Mouse (Mus musculus) E14TG2a.4 (cell line): ENCODE measurements around the gene Itpk1.

ENCODE experiments used
- H3K27me3 ChIP-seq: 2 replicates; pipeline ENCODE4 v1.6.1; 2014; ENCODE audit warnings: low read length, control low read depth; ENCODE audit not compliant: insufficient read depth
- H3K36me3 ChIP-seq: 2 replicates; pipeline ENCODE4 v1.6.1; 2014; ENCODE audit warnings: low read length, control low read depth; ENCODE audit not compliant: insufficient read depth
- H3K4me1 ChIP-seq: replicated peaks from 2 replicates; pipeline ENCODE4 v1.6.1; 2014; ENCODE audit warnings: low read depth, low read length, control low read depth
- H3K4me3 ChIP-seq: replicated peaks from 2 replicates; pipeline ENCODE4 v1.5.1; 2014; ENCODE audit warnings: mild to moderate bottlenecking, low read length
- H3K9me3 ChIP-seq: 2 replicates; pipeline ENCODE4 v1.6.1; 2014; ENCODE audit warnings: low read length, control low read depth
- CTCF ChIP-seq: conservative IDR thresholded peaks from 2 replicates; pipeline ENCODE4 v1.5.1; 2014; ENCODE audit warnings: low read length
- NANOG ChIP-seq: IDR thresholded peaks from 2 replicates; pipeline ENCODE4 v1.6.1; 2014; ENCODE audit warnings: borderline replicate concordance, low read length, mixed read lengths
- POU5F1 ChIP-seq: IDR thresholded peaks from 2 replicates; pipeline ENCODE4 v1.6.1; 2014; ENCODE audit warnings: low read length, borderline replicate concordance

Gene Itpk1

DNA sequence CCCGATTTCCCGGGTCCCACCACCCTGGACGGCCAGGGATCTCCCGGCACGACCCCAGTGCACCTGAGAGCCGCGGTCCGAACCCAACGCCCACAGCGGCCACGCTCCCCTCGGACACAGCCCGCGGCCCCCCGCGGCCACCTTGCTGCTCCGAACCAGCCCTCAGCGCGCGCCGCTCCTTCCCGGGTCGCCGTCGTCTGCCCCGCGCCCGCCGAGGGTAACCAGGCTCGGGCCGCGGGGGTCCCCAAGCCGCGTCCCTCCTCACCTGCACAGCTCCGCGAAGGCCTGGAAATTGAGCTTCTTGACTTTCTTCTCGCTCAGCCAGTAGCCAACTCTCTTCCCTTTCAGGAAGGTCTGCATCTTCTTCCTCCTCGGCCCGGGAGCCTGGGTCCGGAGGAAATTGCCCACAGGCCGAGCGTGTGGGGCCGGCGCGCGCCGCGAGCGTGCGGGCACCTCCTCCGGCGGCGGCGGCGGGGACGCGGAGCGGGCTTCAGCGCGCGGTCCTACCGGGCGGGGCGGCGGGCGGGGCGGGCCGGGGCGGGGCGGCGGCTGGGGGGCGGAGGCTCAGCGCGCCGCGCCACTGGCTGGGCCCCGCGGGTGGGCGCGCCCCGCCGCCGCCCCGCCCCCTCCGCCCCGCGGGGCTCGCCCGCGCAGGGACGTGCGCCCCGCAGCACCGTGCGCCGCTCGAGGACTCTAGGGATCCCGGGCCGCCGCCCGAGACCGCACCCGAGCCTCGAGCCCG is at the start of gene Itpk1:
Gene Itpk1, minus strand, starts transcription at position 474 of the 742 bp plus-strand sequence.
- Histone ChIP-seq H3K27me3 (peaks cover 9% of the 10 kb centered on the region; the same call in 1 of the 2 replicates), H3K4me1 (peaks cover 86% of the 10 kb centered on the region), H3K9me3 (no peaks in the 10 kb centered on the region), H3K4me3 (peak within 1 kb of the TSS; percentile 90), H3K36me3 (peaks cover 9% of the 10 kb centered on the region; the same call in 1 of the 2 replicates)
- no peak for TF ChIP-seq NANOG
- TF ChIP-seq POU5F1, result no peak

DNA sequence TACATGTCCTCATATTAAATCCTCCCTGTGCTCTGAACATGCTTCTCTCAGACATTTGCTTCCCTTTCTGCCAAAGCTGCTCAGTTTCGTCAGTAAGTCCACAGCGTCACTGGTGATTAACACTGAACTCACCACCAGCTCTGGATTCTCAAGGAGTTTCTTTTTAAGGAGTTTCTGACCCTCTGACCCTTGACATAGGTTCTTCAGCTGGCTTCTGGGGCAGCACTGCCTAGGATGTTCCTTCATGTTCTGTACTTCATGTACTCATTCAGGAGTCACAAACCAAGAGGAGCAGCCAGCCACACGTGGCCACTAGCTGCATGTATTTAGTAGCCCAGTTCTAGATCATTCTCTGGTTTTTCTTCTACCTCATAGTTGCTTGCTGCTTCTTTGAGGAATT is 43.5 kb upstream of the Itpk1 start:
- Histone ChIP-seq H3K9me3 (no peaks in the 10 kb centered on the region), H3K4me1 (peaks cover 61% of the 10 kb centered on the region), H3K36me3 (peaks cover 59% of the 10 kb centered on the region), H3K4me3 (no peak overlapping the region), H3K27me3 (no peaks in the 10 kb centered on the region)
- TF ChIP-seq NANOG (no peak), POU5F1 (no peak), CTCF (no peak)

DNA sequence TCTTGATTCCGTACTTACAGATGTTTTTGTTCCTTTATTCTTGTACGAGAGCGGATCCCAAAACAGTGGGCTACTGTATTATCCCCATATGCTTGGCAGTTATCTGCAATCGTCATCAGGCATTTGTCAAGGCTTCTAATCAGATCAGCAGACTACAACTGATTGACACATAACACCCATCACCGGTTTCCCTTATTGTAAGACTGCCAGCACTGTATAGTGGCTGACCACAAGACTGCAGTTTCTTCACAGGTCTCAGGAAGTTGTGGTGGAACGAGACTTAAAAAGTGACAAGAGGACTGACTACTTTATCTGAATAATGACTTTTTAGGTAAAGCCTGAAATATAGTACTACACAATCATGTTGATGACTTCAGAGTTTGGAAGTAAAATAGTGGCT is 40.1 kb upstream of the Itpk1 start:
- no peak for TF ChIP-seq NANOG
- TF ChIP-seq CTCF, result 0 out of 2 replicates have a peak, but pooled peaks have one; percentile 3
- Histone ChIP-seq H3K4me1 (peaks cover 53% of the 10 kb centered on the region), H3K9me3 (no peaks in the 10 kb centered on the region), H3K27me3 (no peaks in the 10 kb centered on the region), H3K4me3 (peak overlapping the region; percentile 92), H3K36me3 (peaks cover 64% of the 10 kb centered on the region)

DNA sequence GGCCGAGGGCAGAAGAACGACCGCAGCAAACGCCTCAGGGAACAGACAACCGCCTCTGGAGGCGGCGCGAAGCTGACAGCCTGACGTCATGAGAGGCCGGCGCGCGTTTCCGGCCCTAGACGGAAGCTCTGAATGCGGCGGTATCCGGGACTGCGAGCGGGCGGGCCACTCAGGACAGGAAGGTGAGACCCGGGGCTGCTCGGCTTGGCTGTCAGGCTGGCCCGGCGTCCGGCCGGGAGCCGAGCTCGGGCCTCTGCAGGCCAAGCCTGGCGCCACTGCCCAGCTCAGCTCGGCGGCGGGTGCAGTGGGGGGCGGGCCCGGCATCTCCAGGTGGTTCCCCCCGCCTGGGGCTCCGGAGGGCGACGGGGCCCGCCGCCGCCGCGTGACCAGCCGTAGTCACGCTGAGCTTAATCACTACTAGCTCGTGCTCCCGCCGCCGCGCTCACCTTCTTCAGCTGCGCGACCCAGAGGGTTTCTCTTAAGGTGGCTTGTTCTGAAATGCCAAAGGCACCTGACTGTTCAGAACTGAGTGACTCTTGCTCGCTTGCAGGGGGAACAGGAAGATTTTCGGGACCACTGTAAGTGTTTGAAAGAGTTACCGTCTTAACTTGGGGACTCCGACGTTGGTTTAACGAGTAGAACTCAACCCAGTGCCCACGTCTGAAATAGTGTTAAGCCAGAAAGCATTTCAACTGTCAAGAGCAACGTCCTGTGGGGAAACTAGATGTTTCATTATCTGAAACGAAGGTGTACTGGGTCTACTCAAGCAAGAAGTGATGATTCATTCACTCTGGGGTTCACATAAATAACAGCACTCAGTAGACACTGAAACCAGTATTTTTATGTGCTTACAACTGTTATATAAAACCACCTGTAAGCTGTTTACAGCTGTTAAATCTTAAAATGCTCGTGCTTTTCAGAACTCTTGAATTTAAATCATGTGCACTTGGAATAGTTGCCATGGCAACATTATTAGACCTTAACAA is 39.2 kb upstream of the Itpk1 start, which contains the start of the genes Moap1 and Tmem251:
Gene Moap1, minus strand, starts transcription at position 73 of the 986 bp plus-strand sequence.
Gene Tmem251, plus strand, starts transcription at position 174 of the 986 bp plus-strand sequence.
- Histone ChIP-seq H3K27me3 (no peaks in the 10 kb centered on the region), H3K4me1 (peaks cover 47% of the 10 kb centered on the region), H3K4me3 (peak within 1 kb of the TSS; percentile 92), H3K9me3 (no peaks in the 10 kb centered on the region), H3K36me3 (peaks cover 57% of the 10 kb centered on the region)
- no peak for TF ChIP-seq CTCF
- no peak for TF ChIP-seq POU5F1
- TF ChIP-seq NANOG, result no peak

DNA sequence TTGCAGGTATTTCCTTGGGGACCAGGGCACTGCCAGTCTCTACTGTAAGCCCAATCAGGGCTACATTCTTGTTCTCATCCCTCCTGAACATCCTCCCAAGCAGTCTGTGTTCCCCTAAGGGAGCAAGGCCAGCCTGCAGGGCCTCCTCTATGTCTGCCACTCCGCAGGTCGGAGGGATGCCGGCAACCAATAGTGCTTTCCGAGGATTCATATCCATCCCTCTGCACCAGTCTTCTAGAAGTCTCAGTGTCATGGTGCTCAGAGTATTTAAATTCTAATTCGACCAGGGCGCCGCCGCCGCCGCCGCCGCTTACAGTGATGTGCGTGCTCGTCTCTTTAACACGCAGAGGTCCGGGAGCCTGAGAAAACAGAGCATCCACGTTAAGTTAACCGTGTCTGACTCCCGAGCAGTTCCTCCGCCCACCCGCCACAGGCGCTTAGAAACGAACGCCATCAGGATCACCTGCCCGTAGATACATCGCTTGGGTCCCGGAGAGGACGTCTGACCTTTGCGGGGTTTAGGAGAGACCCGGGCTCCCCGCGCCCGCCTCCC is 38.4 kb upstream of the Itpk1 start:
- H3K4me1 ChIP-seq, result peaks cover 42% of the 10 kb centered on the region
- H3K9me3 ChIP-seq, result no peaks in the 10 kb centered on the region
- H3K36me3 ChIP-seq, result peaks cover 49% of the 10 kb centered on the region
- no peaks in the 10 kb centered on the region for H3K27me3 ChIP-seq
- TF ChIP-seq NANOG (no peak), POU5F1 (no peak), CTCF (no peak)
- H3K4me3 ChIP-seq, result peak overlapping the region; percentile 92

DNA sequence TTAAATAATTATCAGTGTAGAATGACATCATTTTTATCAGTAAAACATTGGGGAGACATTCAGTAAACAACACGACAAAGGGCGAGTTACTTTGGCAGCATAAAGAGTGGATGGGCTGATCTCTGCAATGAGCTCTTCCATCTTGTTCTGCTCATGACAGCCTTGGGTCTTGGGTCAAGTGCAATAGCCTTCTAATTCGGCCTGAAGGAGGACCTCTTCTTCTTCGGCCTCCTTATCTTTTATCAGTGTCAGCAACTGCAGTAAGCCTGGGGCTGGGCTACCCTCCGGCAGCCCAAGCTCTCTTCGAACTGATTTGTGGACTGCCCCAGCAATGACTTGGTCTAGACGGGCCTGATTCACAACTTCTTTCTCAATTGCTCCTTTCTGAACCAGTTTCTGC is 37.3 kb upstream of the Itpk1 start:
- H3K4me1 ChIP-seq, result peaks cover 36% of the 10 kb centered on the region
- TF ChIP-seq POU5F1 (no peak), NANOG (no peak), CTCF (no peak)
- H3K4me3 ChIP-seq, result no peak overlapping the region

DNA sequence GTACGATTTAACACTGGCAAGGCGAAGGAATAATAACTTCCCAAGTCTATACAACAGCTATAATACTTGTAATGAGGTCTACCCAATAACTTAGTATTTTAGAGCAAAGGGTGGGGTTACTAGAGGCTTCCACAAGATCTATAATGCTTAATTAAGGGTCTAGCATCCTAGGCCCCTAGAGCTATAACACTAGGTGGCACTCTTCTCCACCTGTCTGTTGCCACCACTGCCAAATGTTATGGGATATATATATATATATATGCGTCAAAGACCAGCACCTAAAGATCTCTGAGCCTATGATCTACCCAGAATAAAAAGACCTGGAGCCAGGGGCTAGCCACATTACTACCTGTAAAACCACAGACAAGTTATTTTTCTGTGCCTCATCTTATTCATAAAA is 35.6 kb upstream of the Itpk1 start:
- TF ChIP-seq NANOG (no peak), POU5F1 (no peak), CTCF (peak; percentile 41)
- Histone ChIP-seq H3K4me3 (no peak overlapping the region), H3K27me3 (no peaks in the 10 kb centered on the region), H3K36me3 (peaks cover 21% of the 10 kb centered on the region), H3K4me1 (peaks cover 26% of the 10 kb centered on the region), H3K9me3 (no peaks in the 10 kb centered on the region)

More for the DNA sequence above, 37.3 kb upstream of the Itpk1 start:
- H3K9me3 ChIP-seq, result no peaks in the 10 kb centered on the region
- peaks cover 38% of the 10 kb centered on the region for H3K36me3 ChIP-seq
- H3K27me3 ChIP-seq, result no peaks in the 10 kb centered on the region

DNA sequence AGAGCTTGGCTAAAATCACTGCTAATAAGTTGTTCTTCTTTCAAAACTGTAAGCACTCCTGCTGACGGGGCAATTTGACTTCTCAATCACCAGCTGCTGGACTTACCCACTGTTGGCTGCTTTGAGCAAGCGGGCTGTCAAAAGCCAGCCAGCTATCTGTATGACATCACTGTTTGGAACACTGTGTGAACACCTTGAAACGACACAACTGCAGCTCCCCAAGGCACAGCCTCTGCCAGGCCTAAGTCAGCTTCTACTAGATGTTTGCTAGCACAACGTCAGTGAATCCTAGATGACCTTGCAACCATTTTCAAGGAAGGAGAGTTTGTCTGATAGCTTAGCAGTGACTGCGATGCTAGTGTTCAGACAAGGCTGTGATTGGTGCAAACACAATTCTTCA is 34.4 kb upstream of the Itpk1 start:
- Histone ChIP-seq H3K4me1 (peaks cover 14% of the 10 kb centered on the region), H3K9me3 (no peaks in the 10 kb centered on the region), H3K27me3 (no peaks in the 10 kb centered on the region), H3K36me3 (peaks cover 17% of the 10 kb centered on the region), H3K4me3 (no peak overlapping the region)
- no peak for TF ChIP-seq CTCF
- no peak for TF ChIP-seq POU5F1
- no peak for TF ChIP-seq NANOG
